Mouse (Mus musculus): ENCODE data around the gene Gm37240. TPM values are rescaled to one million over a fixed set of nuclear protein-coding genes. Genes with fewer than 3 reads are reported as not detected.

Gene Gm37240
- polyA plus RNA-seq, 1 experiment from 2014 or later: 0.82 TPM

- Histone ChIP-seq H3K9ac (ENCODE audit: low read length) (no peak overlapping the region), H3K9me3 (ENCODE audit: control insufficient read depth, low read length) (no peaks in the 10 kb centered on the region), H3K4me1 (ENCODE audit: control insufficient read depth, insufficient read depth, low read length) (no peaks in the 10 kb centered on the region), H3K4me3 (ENCODE audit: low read depth, low read length) (no peak overlapping the region), H3K4me2 (ENCODE audit: low read depth) (no peak overlapping the region), H3K27me3 (ENCODE audit: control insufficient read depth, insufficient read depth, low read length) (no peaks in the 10 kb centered on the region), H3K27ac (ENCODE audit: low read depth, low read length) (no peak overlapping the region), H3K36me3 (ENCODE audit: control insufficient read depth, insufficient read depth, low read length) (no peaks in the 10 kb centered on the region)
- DNase-seq (ENCODE audit: low spot score) (no peak), ATAC-seq (ENCODE audit: insufficient read depth, low FRiP score, low TSS enrichment) (no peak)
- 74% methylated on average over 6 of the region's 6 CpGs for WGBS
Measured at GRCm38 (mm10) chr3:84775067-84775423, 1112.3 kb downstream of the Gm37240 start.

GRCm38 (mm10) chr3:84774246-84775066 lies 1112.9 kb downstream of the Gm37240 start:
- Histone ChIP-seq H3K9ac (ENCODE audit: low read length) (no peak overlapping the region), H3K27me3 (ENCODE audit: control insufficient read depth, insufficient read depth, low read length) (no peaks in the 10 kb centered on the region), H3K9me3 (ENCODE audit: control insufficient read depth, low read length) (no peaks in the 10 kb centered on the region), H3K4me3 (ENCODE audit: low read depth, low read length) (no peak overlapping the region), H3K27ac (ENCODE audit: low read depth, low read length) (no peak overlapping the region), H3K4me2 (ENCODE audit: low read depth) (no peak overlapping the region), H3K4me1 (ENCODE audit: control insufficient read depth, insufficient read depth, low read length) (no peaks in the 10 kb centered on the region), H3K36me3 (ENCODE audit: control insufficient read depth, insufficient read depth, low read length) (no peaks in the 10 kb centered on the region)
- ATAC-seq (ENCODE audit: insufficient read depth, low FRiP score, low TSS enrichment): no peak
- WGBS: 34% methylated on average over 8 of the region's 8 CpGs
- DNase-seq (ENCODE audit: low spot score): no peak

GRCm38 (mm10) chr3:84771980-84772379 lies 1115.3 kb downstream of the Gm37240 start:
- ATAC-seq (ENCODE audit: insufficient read depth, low FRiP score, low TSS enrichment) (no peak), DNase-seq (ENCODE audit: low spot score) (no peak)
- H3K4me2 ChIP-seq (ENCODE audit: low read depth): no peak overlapping the region
- H3K9me3 ChIP-seq (ENCODE audit: control insufficient read depth, low read length): no peaks in the 10 kb centered on the region
- H3K36me3 ChIP-seq (ENCODE audit: control insufficient read depth, insufficient read depth, low read length): no peaks in the 10 kb centered on the region
- no peak overlapping the region for H3K9ac ChIP-seq (ENCODE audit: low read length)
- no peaks in the 10 kb centered on the region for H3K4me1 ChIP-seq (ENCODE audit: control insufficient read depth, insufficient read depth, low read length)
- no peak overlapping the region for H3K27ac ChIP-seq (ENCODE audit: low read depth, low read length)
- H3K27me3 ChIP-seq (ENCODE audit: control insufficient read depth, insufficient read depth, low read length): no peaks in the 10 kb centered on the region
- no peak overlapping the region for H3K4me3 ChIP-seq (ENCODE audit: low read depth, low read length)
- 62% methylated on average over 2 of the region's 2 CpGs for WGBS

GRCm38 (mm10) chr3:84770518-84770917 lies 1116.8 kb downstream of the Gm37240 start:
- Histone ChIP-seq H3K36me3 (ENCODE audit: control insufficient read depth, insufficient read depth, low read length) (no peaks in the 10 kb centered on the region), H3K9ac (ENCODE audit: low read length) (no peak overlapping the region), H3K4me1 (ENCODE audit: control insufficient read depth, insufficient read depth, low read length) (no peaks in the 10 kb centered on the region), H3K4me3 (ENCODE audit: low read depth, low read length) (no peak overlapping the region), H3K27me3 (ENCODE audit: control insufficient read depth, insufficient read depth, low read length) (no peaks in the 10 kb centered on the region), H3K9me3 (ENCODE audit: control insufficient read depth, low read length) (no peaks in the 10 kb centered on the region), H3K4me2 (ENCODE audit: low read depth) (no peak overlapping the region), H3K27ac (ENCODE audit: low read depth, low read length) (no peak overlapping the region)
- DNase-seq (ENCODE audit: low spot score): no peak
- no peak for ATAC-seq (ENCODE audit: insufficient read depth, low FRiP score, low TSS enrichment)
- 93% methylated on average over 6 of the region's 6 CpGs for WGBS

GRCm38 (mm10) chr3:84769411-84769810 lies 1117.9 kb downstream of the Gm37240 start:
- Histone ChIP-seq H3K9me3 (ENCODE audit: control insufficient read depth, low read length) (no peaks in the 10 kb centered on the region), H3K9ac (ENCODE audit: low read length) (no peak overlapping the region), H3K4me2 (ENCODE audit: low read depth) (no peak overlapping the region), H3K4me1 (ENCODE audit: control insufficient read depth, insufficient read depth, low read length) (no peaks in the 10 kb centered on the region), H3K27ac (ENCODE audit: low read depth, low read length) (no peak overlapping the region), H3K4me3 (ENCODE audit: low read depth, low read length) (no peak overlapping the region), H3K27me3 (ENCODE audit: control insufficient read depth, insufficient read depth, low read length) (no peaks in the 10 kb centered on the region), H3K36me3 (ENCODE audit: control insufficient read depth, insufficient read depth, low read length) (no peaks in the 10 kb centered on the region)
- WGBS: 86% methylated on average over 6 of the region's 6 CpGs
- no peak for DNase-seq (ENCODE audit: low spot score)
- ATAC-seq (ENCODE audit: insufficient read depth, low FRiP score, low TSS enrichment): no peak

- H3K36me3 ChIP-seq (ENCODE audit: control insufficient read depth, insufficient read depth, low read length): no peaks in the 10 kb centered on the region
- no peak overlapping the region for H3K4me3 ChIP-seq (ENCODE audit: low read depth, low read length)
- no peak overlapping the region for H3K9ac ChIP-seq (ENCODE audit: low read length)
- H3K4me1 ChIP-seq (ENCODE audit: control insufficient read depth, insufficient read depth, low read length): no peaks in the 10 kb centered on the region
- no peak overlapping the region for H3K27ac ChIP-seq (ENCODE audit: low read depth, low read length)
- ATAC-seq (ENCODE audit: insufficient read depth, low FRiP score, low TSS enrichment): no peak
- 90% methylated on average over 4 of the region's 4 CpGs for WGBS
- H3K4me2 ChIP-seq (ENCODE audit: low read depth): no peak overlapping the region
- DNase-seq (ENCODE audit: low spot score): no peak
- no peaks in the 10 kb centered on the region for H3K27me3 ChIP-seq (ENCODE audit: control insufficient read depth, insufficient read depth, low read length)
- no peaks in the 10 kb centered on the region for H3K9me3 ChIP-seq (ENCODE audit: control insufficient read depth, low read length)
Measured at GRCm38 (mm10) chr3:84768940-84769339, 1118.4 kb downstream of the Gm37240 start.

- Histone ChIP-seq H3K4me2 (ENCODE audit: low read depth) (no peak overlapping the region), H3K9ac (ENCODE audit: low read length) (no peak overlapping the region), H3K27ac (ENCODE audit: low read depth, low read length) (no peak overlapping the region), H3K36me3 (ENCODE audit: control insufficient read depth, insufficient read depth, low read length) (no peaks in the 10 kb centered on the region), H3K4me3 (ENCODE audit: low read depth, low read length) (no peak overlapping the region), H3K27me3 (ENCODE audit: control insufficient read depth, insufficient read depth, low read length) (no peaks in the 10 kb centered on the region), H3K9me3 (ENCODE audit: control insufficient read depth, low read length) (no peaks in the 10 kb centered on the region), H3K4me1 (ENCODE audit: control insufficient read depth, insufficient read depth, low read length) (no peaks in the 10 kb centered on the region)
- 89% methylated on average over 2 of the region's 2 CpGs for WGBS
- DNase-seq (ENCODE audit: low spot score) (no peak), ATAC-seq (ENCODE audit: insufficient read depth, low FRiP score, low TSS enrichment) (no peak)
Measured at GRCm38 (mm10) chr3:84753816-84754215, 1133.5 kb downstream of the Gm37240 start.

- ATAC-seq (ENCODE audit: insufficient read depth, low FRiP score, low TSS enrichment): no peak
- H3K36me3 ChIP-seq (ENCODE audit: control insufficient read depth, insufficient read depth, low read length): no peaks in the 10 kb centered on the region
Measured at GRCm38 (mm10) chr3:84749222-84749621, 1138.1 kb downstream of the Gm37240 start.

GRCm38 (mm10) chr3:84748139-84748538 lies 1139.2 kb downstream of the Gm37240 start:
- Histone ChIP-seq H3K4me1 (ENCODE audit: control insufficient read depth, insufficient read depth, low read length) (peaks cover 8% of the 10 kb centered on the region), H3K27me3 (ENCODE audit: control insufficient read depth, insufficient read depth, low read length) (no peaks in the 10 kb centered on the region), H3K27ac (ENCODE audit: low read depth, low read length) (no peak overlapping the region), H3K9ac (ENCODE audit: low read length) (no peak overlapping the region), H3K9me3 (ENCODE audit: control insufficient read depth, low read length) (no peaks in the 10 kb centered on the region), H3K4me3 (ENCODE audit: low read depth, low read length) (no peak overlapping the region), H3K4me2 (ENCODE audit: low read depth) (no peak overlapping the region), H3K36me3 (ENCODE audit: control insufficient read depth, insufficient read depth, low read length) (no peaks in the 10 kb centered on the region)
- WGBS: 69% methylated on average over 5 of the region's 5 CpGs
- ATAC-seq (ENCODE audit: insufficient read depth, low FRiP score, low TSS enrichment): no peak
- DNase-seq (ENCODE audit: low spot score): no peak

More at GRCm38 (mm10) chr3:84749222-84749621, 1138.1 kb downstream of the Gm37240 start:
- Histone ChIP-seq H3K27ac (ENCODE audit: low read depth, low read length) (no peak overlapping the region), H3K27me3 (ENCODE audit: control insufficient read depth, insufficient read depth, low read length) (no peaks in the 10 kb centered on the region), H3K4me3 (ENCODE audit: low read depth, low read length) (no peak overlapping the region), H3K4me2 (ENCODE audit: low read depth) (no peak overlapping the region), H3K9me3 (ENCODE audit: control insufficient read depth, low read length) (no peaks in the 10 kb centered on the region), H3K4me1 (ENCODE audit: control insufficient read depth, insufficient read depth, low read length) (peaks cover 8% of the 10 kb centered on the region), H3K9ac (ENCODE audit: low read length) (no peak overlapping the region)
- WGBS: 72% methylated on average over 5 of the region's 5 CpGs
- DNase-seq (ENCODE audit: low spot score): no peak

Measured in neural tube, embryonic 11.5 days (tissue).